Mouse (Mus musculus): ENCODE measurements around the gene Coil.

DNA sequence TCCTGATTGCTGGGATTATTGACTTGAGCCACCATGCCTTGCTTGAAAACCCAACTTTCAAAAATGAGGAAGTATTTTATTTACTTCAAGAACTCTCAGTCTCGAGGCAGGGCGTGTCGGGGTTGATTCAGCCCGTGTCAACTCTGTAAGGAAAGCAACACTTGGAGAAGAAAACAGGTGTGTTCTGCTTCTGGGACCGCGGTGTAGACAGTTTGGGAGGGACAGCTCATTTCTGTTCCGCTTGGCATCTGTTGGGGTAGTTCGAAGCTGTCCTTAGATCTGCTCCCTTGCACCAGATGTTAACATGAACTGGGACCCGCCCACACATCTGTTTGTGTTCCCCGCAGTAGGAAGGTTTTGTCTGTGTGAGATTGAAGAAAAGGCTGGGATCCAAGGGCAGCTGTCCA, 57.9 kb downstream of the Coil start:
- no peak for TF ChIP-seq POLR2A (IDR thresholded peaks at IDR 0.05; ENCODE audit: control insufficient read depth, low read depth, low read length)
- TF ChIP-seq CTCF (IDR thresholded peaks at IDR 0.05; ENCODE audit: control insufficient read depth, insufficient read depth, insufficient replicate concordance, low read depth, low read length) = no peak

All from testis, adult 2 months (tissue).